Mouse (Mus musculus): ENCODE measurements around the gene Zfp652. TPM values are rescaled to one million over a fixed set of nuclear protein-coding genes. Genes with fewer than 3 reads are reported as not detected.
A peak's percentile ranks its signal among the peaks of the same experiment; 100 is the strongest.

The Zfp652 gene
- polyA plus RNA-seq, 1 experiment from 2014 or later: 10.0 TPM

DNA sequence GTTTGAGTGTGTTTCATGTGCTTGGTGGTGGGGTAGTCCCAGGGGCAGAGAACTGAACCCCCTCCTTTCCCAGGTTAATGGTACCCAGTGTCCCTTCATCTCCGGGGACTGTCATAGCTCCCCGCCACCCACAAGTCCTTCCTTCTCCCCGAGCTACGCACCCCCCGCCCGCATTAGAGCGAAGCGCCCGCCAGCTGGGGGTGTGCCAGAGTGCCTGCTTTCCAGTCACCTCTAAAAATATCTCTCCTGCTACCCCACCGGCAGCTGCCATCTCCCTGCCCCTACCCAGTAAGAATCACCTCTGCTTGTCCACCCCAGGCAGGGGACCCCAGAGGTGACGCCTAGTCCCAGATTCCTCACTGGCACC, 112.4 kb downstream of the Zfp652 start:
- Histone ChIP-seq H3K27ac (replicated peaks) (peak overlapping the region; percentile 53), H3K4me1 (peaks cover 25% of the 10 kb centered on the region), H3K4me3 (peak overlapping the region; percentile 66), H3K9ac (peak overlapping the region; percentile 83), H3K27me3 (replicated peaks) (peaks cover 58% of the 10 kb centered on the region), H3K4me2 (peak overlapping the region; percentile 97), H3K36me3 (no peaks in the 10 kb centered on the region), H3K9me3 (no peaks in the 10 kb centered on the region)
- under 1% methylated on average over 11 of the region's 11 CpGs for whole genome bisulfite sequencing
- ATAC-seq (ENCODE audit: extremely low read depth, insufficient number of reproducible peaks, low FRiP score, low TSS enrichment): 0 out of 2 replicates have a peak, but pooled peaks have one; percentile 1

GRCm38 (mm10) chr11:95825625-95826024, 113.2 kb downstream of the Zfp652 start:
- H3K9ac ChIP-seq: peak overlapping the region; percentile 83
- H3K4me2 ChIP-seq: peak overlapping the region; percentile 97
- peaks cover 65% of the 10 kb centered on the region for H3K27me3 ChIP-seq (replicated peaks)
- H3K9me3 ChIP-seq: no peaks in the 10 kb centered on the region
- no peak for ATAC-seq (ENCODE audit: extremely low read depth, insufficient number of reproducible peaks, low FRiP score, low TSS enrichment)
- H3K27ac ChIP-seq (replicated peaks): 0 out of 2 replicates have a peak overlapping the region, but pooled peaks have one; percentile 53
- WGBS: 47% methylated on average over 3 of the region's 3 CpGs
- no peaks in the 10 kb centered on the region for H3K36me3 ChIP-seq
- peaks cover 33% of the 10 kb centered on the region for H3K4me1 ChIP-seq
- H3K4me3 ChIP-seq: peak overlapping the region; percentile 66

GRCm38 (mm10) chr11:95826317-95827167, 114.1 kb downstream of the Zfp652 start:
- Histone ChIP-seq H3K27ac (replicated peaks) (0 out of 2 replicates have a peak overlapping the region, but pooled peaks have one; percentile 5), H3K4me1 (peaks cover 42% of the 10 kb centered on the region), H3K27me3 (replicated peaks) (peaks cover 75% of the 10 kb centered on the region), H3K9me3 (no peaks in the 10 kb centered on the region), H3K36me3 (no peaks in the 10 kb centered on the region), H3K9ac (peak overlapping the region; percentile 28; the same call in 1 of the 2 replicates), H3K4me2 (peak overlapping the region; percentile 41), H3K4me3 (no peak overlapping the region)
- no peak for ATAC-seq (ENCODE audit: extremely low read depth, insufficient number of reproducible peaks, low FRiP score, low TSS enrichment)
- 49% methylated on average over 6 of the region's 6 CpGs for WGBS

DNA sequence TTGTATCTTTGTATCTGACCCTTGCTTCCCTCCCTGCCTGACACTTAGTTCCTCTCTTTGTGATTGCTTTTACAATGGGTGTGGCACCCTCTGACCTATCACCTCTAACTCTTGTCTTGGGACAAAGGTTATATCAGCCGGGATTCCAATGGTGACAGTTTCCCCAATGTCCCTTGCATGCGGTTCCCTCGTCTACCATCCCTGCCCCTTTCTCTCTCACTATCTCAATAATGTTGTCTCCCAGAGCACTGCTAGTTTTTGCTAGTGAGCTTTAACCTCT, 114.6 kb downstream of the Zfp652 start:
- WGBS: 26% methylated on average over 3 of the region's 3 CpGs
- H3K4me3 ChIP-seq: no peak overlapping the region
- no peaks in the 10 kb centered on the region for H3K9me3 ChIP-seq
- peaks cover 42% of the 10 kb centered on the region for H3K4me1 ChIP-seq
- H3K9ac ChIP-seq: peak overlapping the region; percentile 44; the same call in 1 of the 2 replicates
- H3K27ac ChIP-seq (replicated peaks): peak overlapping the region; percentile 5; the same call in 1 of the 2 replicates
- peak overlapping the region; percentile 41 for H3K4me2 ChIP-seq
- H3K36me3 ChIP-seq: no peaks in the 10 kb centered on the region
- ATAC-seq (ENCODE audit: extremely low read depth, insufficient number of reproducible peaks, low FRiP score, low TSS enrichment): no peak
- peaks cover 80% of the 10 kb centered on the region for H3K27me3 ChIP-seq (replicated peaks)

DNA sequence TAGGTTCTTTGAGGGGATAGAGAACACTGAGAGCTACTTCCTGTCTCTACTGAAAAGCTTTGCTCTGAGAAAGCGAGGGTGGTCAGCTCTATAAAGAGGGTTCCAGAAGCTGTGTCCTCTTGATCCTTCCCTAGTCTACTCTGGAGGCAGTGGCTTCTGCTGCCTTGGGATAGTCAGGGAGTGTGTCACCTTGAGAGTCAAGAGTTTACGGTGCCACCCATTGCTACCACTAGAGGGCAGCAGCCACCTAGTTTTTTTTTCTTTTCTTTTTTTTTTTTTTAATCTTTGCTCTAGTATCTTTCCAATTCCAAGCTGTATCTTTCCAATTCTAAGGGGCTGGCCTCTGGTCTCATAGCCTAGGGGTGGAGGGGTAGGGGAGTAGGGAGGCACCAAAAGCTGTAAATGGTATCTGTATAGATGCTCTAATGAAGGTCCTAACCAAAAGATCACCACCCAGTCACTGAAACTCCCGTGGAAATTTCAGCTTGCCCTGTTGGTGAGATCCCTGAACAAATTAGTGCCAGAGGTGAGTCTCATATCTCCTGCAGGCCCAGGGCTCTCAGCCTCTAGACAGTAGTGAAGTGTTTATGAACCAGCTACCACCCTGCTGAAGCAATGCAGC, 115.1 kb downstream of the Zfp652 start:
- peak overlapping the region; percentile 5; the same call in 1 of the 2 replicates for H3K27ac ChIP-seq (replicated peaks)
- peaks cover 82% of the 10 kb centered on the region for H3K27me3 ChIP-seq (replicated peaks)
- ATAC-seq (ENCODE audit: extremely low read depth, insufficient number of reproducible peaks, low FRiP score, low TSS enrichment): no peak
- H3K4me2 ChIP-seq: peak overlapping the region; percentile 41
- peaks cover 45% of the 10 kb centered on the region for H3K4me1 ChIP-seq
- H3K36me3 ChIP-seq: no peaks in the 10 kb centered on the region
- H3K9me3 ChIP-seq: no peaks in the 10 kb centered on the region
- no peak overlapping the region for H3K4me3 ChIP-seq
- H3K9ac ChIP-seq: peak overlapping the region; percentile 44; the same call in 1 of the 2 replicates
- 24% methylated on average over 3 of the region's 3 CpGs for WGBS

GRCm38 (mm10) chr11:95828181-95828964, 115.9 kb downstream of the Zfp652 start:
- no peak overlapping the region for H3K4me2 ChIP-seq
- H3K27ac ChIP-seq (replicated peaks): no peak overlapping the region
- WGBS: 64% methylated on average over 11 of the region's 11 CpGs
- no peaks in the 10 kb centered on the region for H3K36me3 ChIP-seq
- no peak overlapping the region for H3K9ac ChIP-seq
- H3K4me3 ChIP-seq: no peak overlapping the region
- H3K27me3 ChIP-seq (replicated peaks): peaks cover 82% of the 10 kb centered on the region
- no peaks in the 10 kb centered on the region for H3K9me3 ChIP-seq
- no peak for ATAC-seq (ENCODE audit: extremely low read depth, insufficient number of reproducible peaks, low FRiP score, low TSS enrichment)
- peaks cover 51% of the 10 kb centered on the region for H3K4me1 ChIP-seq

DNA sequence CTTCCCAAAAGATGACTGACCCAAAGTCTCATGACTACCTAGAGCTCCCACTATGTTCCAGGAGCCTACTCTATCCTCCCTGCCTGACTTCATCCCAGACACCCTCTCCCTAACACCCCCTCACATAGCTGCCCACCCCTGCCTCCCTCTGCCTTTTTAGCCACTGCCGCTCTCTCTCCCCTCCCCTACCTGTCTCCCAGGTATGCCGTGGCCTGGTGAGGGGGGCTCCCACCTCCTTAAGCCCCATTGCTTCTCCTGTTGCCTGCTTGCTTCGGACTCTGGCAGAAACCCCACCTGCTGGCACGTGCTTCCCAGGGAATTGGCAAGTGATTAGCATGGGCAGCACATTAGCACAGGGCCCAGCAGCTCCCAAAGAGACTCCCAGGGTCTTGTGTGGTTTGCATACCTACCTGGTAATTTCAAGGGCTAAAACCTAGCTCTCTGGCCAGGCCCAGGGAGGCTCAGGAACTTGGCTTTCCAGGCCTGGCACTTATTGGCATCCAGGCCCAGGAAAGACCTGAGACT, 117.1 kb downstream of the Zfp652 start:
- Histone ChIP-seq H3K4me3 (0 out of 2 replicates have a peak overlapping the region, but pooled peaks have one; percentile 44), H3K4me1 (peaks cover 58% of the 10 kb centered on the region), H3K36me3 (no peaks in the 10 kb centered on the region), H3K27me3 (replicated peaks) (peaks cover 90% of the 10 kb centered on the region), H3K27ac (replicated peaks) (no peak overlapping the region), H3K9me3 (no peaks in the 10 kb centered on the region), H3K4me2 (no peak overlapping the region), H3K9ac (peak overlapping the region; percentile 8)
- 41% methylated on average over 4 of the region's 4 CpGs for WGBS
- no peak for ATAC-seq (ENCODE audit: extremely low read depth, insufficient number of reproducible peaks, low FRiP score, low TSS enrichment)

DNA sequence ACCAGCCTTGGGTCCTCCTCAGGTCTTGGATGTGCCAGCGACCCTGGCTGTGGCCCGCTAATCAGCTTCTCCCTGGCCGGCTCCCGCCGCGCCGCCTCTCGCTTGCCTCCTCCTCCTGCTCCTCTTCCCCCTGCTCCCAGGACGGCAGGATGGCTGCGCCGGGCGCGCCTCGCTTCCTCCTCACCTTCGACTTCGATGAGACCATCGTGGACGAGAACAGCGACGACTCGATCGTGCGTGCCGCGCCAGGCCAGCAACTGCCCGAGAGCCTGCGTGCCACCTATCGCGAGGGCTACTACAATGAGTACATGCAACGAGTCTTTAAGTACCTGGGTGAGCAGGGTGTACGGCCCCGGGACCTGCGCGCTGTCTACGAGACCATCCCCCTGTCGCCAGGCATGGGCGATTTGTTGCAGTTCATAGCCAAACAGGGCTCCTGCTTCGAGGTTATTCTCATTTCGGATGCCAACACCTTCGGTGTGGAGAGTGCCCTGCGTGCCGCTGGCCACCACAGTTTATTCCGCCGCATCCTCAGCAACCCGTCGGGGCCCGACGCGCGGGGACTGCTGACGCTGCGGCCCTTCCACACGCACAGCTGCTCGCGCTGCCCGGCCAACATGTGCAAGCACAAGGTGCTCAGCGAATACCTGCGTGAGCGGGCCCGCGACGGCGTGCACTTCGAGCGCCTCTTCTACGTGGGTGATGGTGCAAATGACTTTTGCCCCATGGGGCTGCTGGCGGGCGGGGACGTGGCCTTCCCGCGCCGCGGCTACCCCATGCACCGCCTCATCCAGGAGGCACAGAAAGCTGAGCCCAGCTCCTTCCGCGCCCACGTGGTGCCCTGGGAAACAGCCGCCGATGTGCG, 118.2 kb downstream of the Zfp652 start:
- Histone ChIP-seq H3K9me3 (no peaks in the 10 kb centered on the region), H3K36me3 (no peaks in the 10 kb centered on the region), H3K27ac (replicated peaks) (no peak overlapping the region), H3K4me2 (peak overlapping the region; percentile 65), H3K4me1 (peaks cover 58% of the 10 kb centered on the region), H3K4me3 (peak overlapping the region; percentile 44), H3K27me3 (replicated peaks) (peaks cover 86% of the 10 kb centered on the region), H3K9ac (peak overlapping the region; percentile 8)
- ATAC-seq (ENCODE audit: extremely low read depth, insufficient number of reproducible peaks, low FRiP score, low TSS enrichment): no peak
- WGBS: 9% methylated on average over 80 of the region's 80 CpGs

- peaks cover 63% of the 10 kb centered on the region for H3K4me1 ChIP-seq
- H3K9ac ChIP-seq: peak overlapping the region; percentile 8
These were observed 118.8 kb downstream of the Zfp652 start for GRCm38 (mm10) chr11:95831276-95831619.

GRCm38 (mm10) chr11:95831641-95832040, 119.2 kb downstream of the Zfp652 start:
- no peaks in the 10 kb centered on the region for H3K36me3 ChIP-seq
- no peaks in the 10 kb centered on the region for H3K9me3 ChIP-seq
- peak overlapping the region; percentile 44 for H3K4me3 ChIP-seq
- peak overlapping the region; percentile 65 for H3K4me2 ChIP-seq
- H3K27ac ChIP-seq (replicated peaks): no peak overlapping the region
- no peak overlapping the region for H3K9ac ChIP-seq
- H3K4me1 ChIP-seq: peaks cover 67% of the 10 kb centered on the region
- WGBS: 10% methylated on average over 15 of the region's 15 CpGs
- H3K27me3 ChIP-seq (replicated peaks): peaks cover 80% of the 10 kb centered on the region
- ATAC-seq (ENCODE audit: extremely low read depth, insufficient number of reproducible peaks, low FRiP score, low TSS enrichment): no peak

More at GRCm38 (mm10) chr11:95831276-95831619, 118.8 kb downstream of the Zfp652 start:
- H3K36me3 ChIP-seq: no peaks in the 10 kb centered on the region
- WGBS: 11% methylated on average over 10 of the region's 10 CpGs
- no peak overlapping the region for H3K27ac ChIP-seq (replicated peaks)
- no peaks in the 10 kb centered on the region for H3K9me3 ChIP-seq
- no peak for ATAC-seq (ENCODE audit: extremely low read depth, insufficient number of reproducible peaks, low FRiP score, low TSS enrichment)
- H3K4me3 ChIP-seq: peak overlapping the region; percentile 44
- H3K4me2 ChIP-seq: peak overlapping the region; percentile 65
- H3K27me3 ChIP-seq (replicated peaks): peaks cover 84% of the 10 kb centered on the region
